Mouse (Mus musculus) C2C12 (cell line): ENCODE data around the gene Marveld3.

Experiments
- CEBPB ChIP-seq: IDR thresholded peaks from one replicate; pipeline ENCODE4 v1.6.1; 2011; ENCODE audit warnings: low read depth, mild to moderate bottlenecking, control low read depth, moderate library complexity
- CTCF ChIP-seq: IDR thresholded peaks from one replicate; pipeline ENCODE4 v1.5.1; 2011; ENCODE audit not compliant: control insufficient read depth, insufficient read depth, insufficient read length
- FOSL1 ChIP-seq: IDR thresholded peaks from one replicate; pipeline ENCODE4 v1.8.0; 2011; ENCODE audit warnings: mild to moderate bottlenecking, low read length; ENCODE audit not compliant: poor library complexity, insufficient read depth, severe bottlenecking
- MAX ChIP-seq: IDR thresholded peaks from one replicate; pipeline ENCODE4 v1.6.1; 2011; ENCODE audit warnings: mild to moderate bottlenecking, control low read depth
- MYOD1 ChIP-seq: IDR thresholded peaks from one replicate; pipeline ENCODE4 v1.6.1; 2011; ENCODE audit warnings: low read depth; ENCODE audit not compliant: control insufficient read depth, insufficient read length
- MYOG ChIP-seq: IDR thresholded peaks from one replicate; pipeline ENCODE4 v1.6.1; 2011; ENCODE audit not compliant: control insufficient read depth, insufficient read length; ENCODE audit errors: extremely low read depth
- USF1 ChIP-seq: IDR thresholded peaks from one replicate; pipeline ENCODE4 v1.6.1; 2011; ENCODE audit warnings: low read depth, mild to moderate bottlenecking, control low read depth, moderate library complexity

GRCm38 (mm10) chr8:109998066-109998465 lies 36.1 kb upstream of the Marveld3 start:
- TF ChIP-seq USF1, result no peak
- TF ChIP-seq CTCF, result no peak
- TF ChIP-seq CEBPB, result no peak
- no peak for TF ChIP-seq MAX
- TF ChIP-seq MYOD1, result no peak
- no peak for TF ChIP-seq MYOG
- TF ChIP-seq FOSL1, result no peak
